Mouse (Mus musculus) thymus, postnatal 14 days (tissue): ENCODE measurements around the gene Gm4969.
A peak's percentile ranks its signal among the peaks of the same experiment; 100 is the strongest.
"Not testable (repeated sequence)": the region's sequence is repeated elsewhere in the genome, so short reads cannot be mapped to it uniquely, and the experiment has no call there.

Experiments
- DNase-seq: peaks from one replicate; pipeline ENCODE4 v3.0.0; 2021

Gene Gm4969

GRCm38 (mm10) chr7:19093174-19093521 is 25.0 kb downstream of the Gm4969 start:
- peak; percentile 95 for DNase-seq

GRCm38 (mm10) chr7:19092381-19093173 is 25.6 kb downstream of the Gm4969 start:
- peak; percentile 48 for DNase-seq

- no peak for DNase-seq
Observed at GRCm38 (mm10) chr7:19091913-19092312, 26.3 kb downstream of the Gm4969 start.

- DNase-seq, result peak; percentile 80
Observed at GRCm38 (mm10) chr7:19088813-19089212, 29.4 kb downstream of the Gm4969 start.

GRCm38 (mm10) chr7:19086760-19087159 is 31.4 kb downstream of the Gm4969 start:
- DNase-seq, result no peak

- no peak for DNase-seq
Observed at GRCm38 (mm10) chr7:19086042-19086441, 32.1 kb downstream of the Gm4969 start.

- DNase-seq, result no peak
Observed at GRCm38 (mm10) chr7:19085495-19085894, 32.7 kb downstream of the Gm4969 start.

- DNase-seq, result no peak
Observed at GRCm38 (mm10) chr7:19084921-19085473, 33.2 kb downstream of the Gm4969 start.

GRCm38 (mm10) chr7:19084277-19084771 is 33.8 kb downstream of the Gm4969 start:
- DNase-seq, result no peak

- no peak for DNase-seq
Observed at GRCm38 (mm10) chr7:19083701-19084100, 34.5 kb downstream of the Gm4969 start, which contains the start of gene Dmpk. Gene Dmpk (plus strand): TSS chr7:19083849.

- no peak for DNase-seq
Observed at GRCm38 (mm10) chr7:19083096-19083495, 35.1 kb downstream of the Gm4969 start.

GRCm38 (mm10) chr7:19082171-19082570 is 36.0 kb downstream of the Gm4969 start:
- DNase-seq, result no peak

GRCm38 (mm10) chr7:19080451-19080950 is 37.7 kb downstream of the Gm4969 start:
- DNase-seq, result no peak

GRCm38 (mm10) chr7:19078732-19079131 is 39.4 kb downstream of the Gm4969 start:
- no peak for DNase-seq

GRCm38 (mm10) chr7:19077761-19078160 is 40.4 kb downstream of the Gm4969 start:
- DNase-seq, result peak; percentile 87

- DNase-seq, result peak; percentile 33
Observed at GRCm38 (mm10) chr7:19076586-19076991, 41.6 kb downstream of the Gm4969 start.

GRCm38 (mm10) chr7:19075723-19076585 is 42.2 kb downstream of the Gm4969 start, which contains the start of gene Dmwd:
Gene Dmwd (plus strand): TSS chr7:19076227.
- peak; percentile 95 for DNase-seq

GRCm38 (mm10) chr7:19075231-19075630 is 42.9 kb downstream of the Gm4969 start:
- no peak for DNase-seq

- no peak for DNase-seq
Observed at GRCm38 (mm10) chr7:19074494-19074893, 43.7 kb downstream of the Gm4969 start.

- DNase-seq, result peak; percentile 72
Observed at GRCm38 (mm10) chr7:19073504-19073903, 44.7 kb downstream of the Gm4969 start.

GRCm38 (mm10) chr7:19071024-19071423 is 47.1 kb downstream of the Gm4969 start:
- DNase-seq, result not testable (repeated sequence)

- DNase-seq, result no peak
Observed at GRCm38 (mm10) chr7:19069500-19069899, 48.7 kb downstream of the Gm4969 start.

GRCm38 (mm10) chr7:19068707-19069106 is 49.5 kb downstream of the Gm4969 start:
- peak; percentile 78 for DNase-seq
